Mouse (Mus musculus) heart, adult 2 months (tissue): ENCODE data around the gene Capn8.

Source experiments
- CTCF ChIP-seq: fragments of 200-600 bp; IDR thresholded peaks from 2 replicates; pipeline ENCODE4 v1.8.1; 2022; ENCODE audit warnings: antibody characterized with exemption, mild to moderate bottlenecking, moderate library complexity
- POLR2A ChIP-seq: fragments of 200-500 bp; IDR thresholded peaks from 2 replicates; pipeline ENCODE4 v1.6.1; 2011; ENCODE audit warnings: mild to moderate bottlenecking, low read depth, low read length, control low read depth; ENCODE audit not compliant: insufficient read depth

DNA sequence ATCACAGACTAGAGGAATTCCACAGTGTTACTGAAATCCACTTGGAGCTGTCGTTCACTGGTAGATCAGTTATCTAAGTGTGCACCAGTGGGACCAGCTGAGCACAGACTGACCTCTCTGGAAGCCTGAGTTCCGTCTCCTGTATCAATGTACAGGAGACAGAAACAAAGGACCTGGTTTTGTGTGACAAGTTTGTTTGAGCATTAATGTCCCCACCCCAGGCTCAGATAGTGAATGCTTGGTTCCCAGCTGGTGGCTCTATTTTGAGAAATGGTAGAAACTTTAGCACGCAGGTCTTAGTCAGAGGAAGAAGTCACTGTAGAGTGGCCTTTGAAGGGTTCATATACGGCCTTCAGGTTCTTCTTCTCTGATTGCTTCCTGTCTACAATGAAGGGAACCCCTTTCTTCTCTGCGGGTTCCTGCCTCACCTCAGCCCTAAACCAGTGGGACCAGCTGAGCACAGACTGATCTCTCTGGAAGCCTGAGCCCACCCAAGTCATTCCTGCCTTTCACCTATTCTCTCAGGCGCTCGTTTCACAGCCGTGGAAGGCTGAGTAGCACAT, 43.8 kb upstream of the Capn8 start:
- TF ChIP-seq POLR2A (no peak), CTCF (no peak)
